Mouse (Mus musculus): ENCODE data around the gene Ankrd36. TPM values are rescaled to one million over a fixed set of nuclear protein-coding genes. Genes with fewer than 3 reads are reported as not detected.

Ankrd36 gene
- polyA plus RNA-seq, 1 experiment from 2014 or later, result 0.12 TPM

DNA sequence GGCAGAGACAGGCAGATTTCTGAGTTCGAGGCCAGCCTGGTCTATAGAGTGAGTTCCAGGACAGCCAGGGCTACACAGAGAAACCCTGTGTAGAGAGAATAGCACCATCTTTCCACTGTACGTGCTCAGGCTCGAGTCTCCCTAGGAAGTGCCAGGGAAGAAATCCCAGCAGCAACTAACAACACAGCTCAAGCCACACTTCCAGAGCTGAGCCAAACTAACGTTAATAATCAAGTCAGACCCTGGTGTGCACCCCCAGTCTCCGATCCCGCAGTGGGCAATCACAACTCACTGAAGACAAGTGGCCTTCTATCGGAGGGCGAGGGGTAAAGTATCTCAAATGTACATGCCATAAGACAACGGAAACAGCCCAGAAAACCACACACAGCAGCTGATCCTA, 160.1 kb downstream of the Ankrd36 start:
- no peak overlapping the region for H3K4me2 ChIP-seq
- 93% methylated on average over 9 of the region's 9 CpGs for WGBS
- no peak overlapping the region for H3K27ac ChIP-seq
- H3K36me3 ChIP-seq (replicated peaks), result no peaks in the 10 kb centered on the region
- no peak for ATAC-seq (replicated peaks)
- H3K4me1 ChIP-seq, result no peaks in the 10 kb centered on the region
- H3K9ac ChIP-seq, result no peak overlapping the region
- H3K9me3 ChIP-seq, result no peaks in the 10 kb centered on the region
- H3K4me3 ChIP-seq, result no peak overlapping the region
- no peaks in the 10 kb centered on the region for H3K27me3 ChIP-seq (replicated peaks)

DNA sequence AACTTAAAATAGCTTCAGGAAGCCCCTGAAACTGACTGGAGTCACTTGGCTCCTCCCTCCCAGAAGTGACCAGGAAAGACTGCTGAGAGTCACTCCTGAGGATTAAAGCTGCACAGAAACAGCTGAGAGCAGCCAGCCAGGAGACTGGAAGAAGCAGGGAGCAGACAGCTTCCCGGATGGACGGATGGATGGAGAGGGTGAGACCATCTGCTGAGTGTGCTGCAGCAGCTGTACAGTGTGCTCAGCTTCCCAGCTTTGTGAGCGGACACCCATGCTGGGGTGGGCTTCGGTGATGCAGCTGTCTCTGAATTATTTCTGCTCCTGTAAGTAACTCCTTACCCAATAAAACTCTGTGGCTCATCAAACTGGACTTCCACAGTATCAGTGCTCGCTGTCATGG, 162.9 kb downstream of the Ankrd36 start:
- H3K27me3 ChIP-seq (replicated peaks), result no peaks in the 10 kb centered on the region
- no peaks in the 10 kb centered on the region for H3K9me3 ChIP-seq
- H3K4me3 ChIP-seq, result no peak overlapping the region
- 60% methylated on average over 5 of the region's 5 CpGs for WGBS
- no peak overlapping the region for H3K4me2 ChIP-seq
- no peak for ATAC-seq (replicated peaks)
- no peak overlapping the region for H3K9ac ChIP-seq
- H3K36me3 ChIP-seq (replicated peaks), result no peaks in the 10 kb centered on the region
- H3K4me1 ChIP-seq, result no peaks in the 10 kb centered on the region
- no peak overlapping the region for H3K27ac ChIP-seq

DNA sequence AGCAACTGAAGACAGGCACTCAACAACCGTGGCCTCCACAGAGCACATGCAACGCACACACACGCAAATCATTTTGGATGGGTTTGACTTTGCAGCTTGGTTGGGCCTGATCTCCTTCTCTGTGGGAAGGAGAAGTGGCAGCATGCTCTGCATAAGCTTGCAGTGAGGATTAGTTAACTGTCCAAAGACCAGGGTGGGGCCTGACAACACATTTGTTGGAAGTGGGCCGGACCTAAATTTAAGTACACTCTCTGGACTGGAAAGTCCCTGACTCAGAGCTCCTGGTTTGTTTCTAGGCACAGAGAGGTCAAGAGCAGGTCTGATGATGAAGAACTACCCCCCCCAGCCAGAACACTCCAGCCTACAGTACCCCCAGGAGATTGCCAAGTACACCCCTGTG, 164.8 kb downstream of the Ankrd36 start:
- Histone ChIP-seq H3K36me3 (replicated peaks) (no peaks in the 10 kb centered on the region), H3K4me2 (no peak overlapping the region), H3K9me3 (no peaks in the 10 kb centered on the region), H3K27me3 (replicated peaks) (no peaks in the 10 kb centered on the region), H3K4me3 (no peak overlapping the region), H3K4me1 (no peaks in the 10 kb centered on the region), H3K9ac (no peak overlapping the region), H3K27ac (no peak overlapping the region)
- 92% methylated on average over 4 of the region's 4 CpGs for WGBS
- no peak for ATAC-seq (replicated peaks)

DNA sequence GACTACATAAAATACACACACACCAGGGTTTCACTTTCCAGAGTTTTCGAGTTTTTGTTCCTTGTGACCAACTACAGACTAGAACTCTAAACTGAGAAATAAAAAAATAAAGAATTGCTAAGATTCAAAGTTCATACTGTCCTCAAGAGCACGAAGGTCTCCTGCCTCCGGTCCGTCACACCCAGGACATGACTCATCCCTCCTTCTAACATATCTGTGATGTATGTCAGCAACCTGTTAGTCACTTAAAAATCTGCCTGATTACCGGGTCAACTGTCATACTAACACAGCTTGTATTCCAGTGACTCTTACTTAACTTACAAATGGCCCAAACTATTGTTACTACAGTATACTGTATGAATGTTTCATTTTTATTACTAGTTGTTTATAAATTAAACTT, 167.7 kb downstream of the Ankrd36 start:
- ATAC-seq (replicated peaks), result no peak
- Histone ChIP-seq H3K9ac (no peak overlapping the region), H3K27me3 (replicated peaks) (no peaks in the 10 kb centered on the region), H3K4me2 (no peak overlapping the region), H3K4me3 (no peak overlapping the region), H3K27ac (no peak overlapping the region), H3K36me3 (replicated peaks) (no peaks in the 10 kb centered on the region), H3K4me1 (peaks cover 7% of the 10 kb centered on the region), H3K9me3 (no peaks in the 10 kb centered on the region)
- WGBS, result 93% methylated on average over 5 of the region's 5 CpGs

Other genes with a start within 250 kb of the Ankrd36 start
- 7.1 and 7.8 TPM in 2 replicates for gene Znrf3, start 124.8 kb upstream of the Ankrd36 start, polyA plus RNA-seq (2015; fragmentation: Nextera tagmentation; extraction: Ambion mirVana)
- gene Xbp1, start 49.0 kb upstream of the Ankrd36 start, polyA plus RNA-seq (2015; fragmentation: Nextera tagmentation; extraction: Ambion mirVana), result 152 and 159 TPM in 2 replicates
- 12.1 and 13.6 TPM in 2 replicates for gene Ccdc117, start 27.5 kb upstream of the Ankrd36 start, polyA plus RNA-seq (2015; fragmentation: Nextera tagmentation; extraction: Ambion mirVana)
- gene Mrps24, start 146.0 kb downstream of the Ankrd36 start, polyA plus RNA-seq (2015; fragmentation: Nextera tagmentation; extraction: Ambion mirVana), result 170 and 176 TPM in 2 replicates
- 36.9 and 37.6 TPM in 2 replicates for gene Urgcp, start 192.7 kb downstream of the Ankrd36 start, polyA plus RNA-seq (2015; fragmentation: Nextera tagmentation; extraction: Ambion mirVana)
- gene Dbnl, start 218.8 kb downstream of the Ankrd36 start, polyA plus RNA-seq (2015; fragmentation: Nextera tagmentation; extraction: Ambion mirVana), result 151 and 154 TPM in 2 replicates
- gene Pgam2, start 234.0 kb downstream of the Ankrd36 start, polyA plus RNA-seq (2015; fragmentation: Nextera tagmentation; extraction: Ambion mirVana), result 2.4 and 3.4 TPM in 2 replicates

Data from midbrain, embryonic 15.5 days (tissue).